Mouse (Mus musculus) heart, embryonic 16.5 days (tissue): Measurements from ENCODE around the gene Gpr84. TPM values are rescaled to one million over a fixed set of nuclear protein-coding genes. Genes with fewer than 3 reads are reported as not detected.

Source experiments
- ATAC-seq: fragments of 200-750 bp; cut with Nextera tagmentation; replicated peaks from 2 replicates; pipeline ENCODE4 v1.8.0; 2017; ENCODE audit warnings: moderate number of reproducible peaks; ENCODE audit not compliant: insufficient read depth, low FRiP score; ENCODE audit errors: extremely low read depth
- H3K27ac ChIP-seq: fragments of 300-500 bp; sonication (generic); 2 replicates; pipeline ENCODE4 v1.5.1; 2014; ENCODE audit warnings: mild to moderate bottlenecking, low read length, control low read depth, moderate library complexity
- H3K27me3 ChIP-seq: fragments of 300-500 bp; sonication (generic); 2 replicates; pipeline ENCODE4 v1.6.1; 2014; ENCODE audit warnings: low read length, mixed read lengths; ENCODE audit not compliant: control insufficient read depth, insufficient read depth
- H3K36me3 ChIP-seq: fragments of 300-500 bp; sonication (generic); 2 replicates; pipeline ENCODE4 v1.6.1; 2014; ENCODE audit not compliant: control insufficient read depth, insufficient read depth
- H3K4me1 ChIP-seq: fragments of 300-500 bp; sonication (generic); 2 replicates; pipeline ENCODE4 v1.6.1; 2014; ENCODE audit warnings: low read length, mixed read lengths; ENCODE audit not compliant: control insufficient read depth, insufficient read depth
- H3K4me2 ChIP-seq: fragments of 300-500 bp; sonication (generic); 2 replicates; pipeline ENCODE4 v1.6.1; 2014; ENCODE audit warnings: low read depth, mild to moderate bottlenecking, control low read depth, low read length
- H3K4me3 ChIP-seq: fragments of 300-500 bp; sonication (generic); 2 replicates; pipeline ENCODE4 v1.5.1; 2014; ENCODE audit warnings: mild to moderate bottlenecking, control low read depth, low read length
- H3K9ac ChIP-seq: fragments of 300-500 bp; sonication (generic); 2 replicates; pipeline ENCODE4 v1.6.1; 2014; ENCODE audit warnings: low read length, control low read depth
- H3K9me3 ChIP-seq: fragments of 300-500 bp; sonication (generic); replicated peaks from 2 replicates; pipeline ENCODE4 v1.6.1; 2016; ENCODE audit warnings: low read length; ENCODE audit not compliant: control insufficient read depth
- WGBS: fragments of 180-500 bp; shearing (Covaris S2); extraction: QIAGEN DNeasy Blood & Tissue Kit; methylation state at CpG from one replicate; pipeline ENCODE4 v1.1.7; 2014; 5-methylcytosine and 5-hydroxymethylcytosine counted together
- polyA plus RNA-seq: library from polyadenylated mRNA; unstranded; fragments of >200 nt; fragmentation: Nextera tagmentation; extraction: Ambion mirVana; gene quantifications from 2 replicates; pipeline ENCODE4 v1.2.1, GENCODE M21; 2015

Gene Gpr84
- polyA plus RNA-seq, 1 experiment from 2014 or later: not detected

- Histone ChIP-seq H3K36me3 (peaks cover 32% of the 10 kb centered on the region), H3K9ac (no peak overlapping the region), H3K27ac (no peak overlapping the region), H3K4me3 (no peak overlapping the region), H3K9me3 (no peaks in the 10 kb centered on the region), H3K27me3 (no peaks in the 10 kb centered on the region), H3K4me1 (peaks cover 8% of the 10 kb centered on the region), H3K4me2 (no peak overlapping the region)
- ATAC-seq: no peak
- WGBS: 90% methylated on average over 9 of the region's 9 CpGs
These were observed 19.6 kb downstream of the Gpr84 start for GRCm38 (mm10) chr15:103290843-103291242.

DNA sequence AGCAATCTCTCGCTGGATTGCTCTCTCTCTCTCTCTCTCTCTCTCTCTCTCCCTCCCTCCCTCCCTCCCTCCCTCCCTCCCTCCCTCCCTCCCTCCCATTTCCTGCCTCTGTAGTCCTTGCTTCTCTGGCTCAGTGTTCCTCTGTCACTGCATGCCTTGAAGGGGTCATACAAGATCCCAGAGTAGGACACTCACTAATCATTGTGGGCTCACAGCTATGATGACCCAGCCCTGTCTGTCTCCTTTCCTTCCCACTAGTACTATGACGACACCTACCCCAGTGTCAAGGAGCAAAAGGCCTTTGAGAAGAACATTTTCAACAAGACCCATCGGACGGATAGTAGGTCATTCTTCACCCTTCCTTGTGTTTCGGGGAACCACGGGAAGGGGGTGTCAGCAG is 20.0 kb downstream of the Gpr84 start:
- Histone ChIP-seq H3K9ac (no peak overlapping the region), H3K4me1 (peaks cover 12% of the 10 kb centered on the region), H3K27ac (no peak overlapping the region), H3K9me3 (no peaks in the 10 kb centered on the region), H3K4me3 (no peak overlapping the region), H3K4me2 (no peak overlapping the region), H3K36me3 (peaks cover 32% of the 10 kb centered on the region), H3K27me3 (no peaks in the 10 kb centered on the region)
- WGBS: 68% methylated on average over 6 of the region's 6 CpGs
- no peak for ATAC-seq

DNA sequence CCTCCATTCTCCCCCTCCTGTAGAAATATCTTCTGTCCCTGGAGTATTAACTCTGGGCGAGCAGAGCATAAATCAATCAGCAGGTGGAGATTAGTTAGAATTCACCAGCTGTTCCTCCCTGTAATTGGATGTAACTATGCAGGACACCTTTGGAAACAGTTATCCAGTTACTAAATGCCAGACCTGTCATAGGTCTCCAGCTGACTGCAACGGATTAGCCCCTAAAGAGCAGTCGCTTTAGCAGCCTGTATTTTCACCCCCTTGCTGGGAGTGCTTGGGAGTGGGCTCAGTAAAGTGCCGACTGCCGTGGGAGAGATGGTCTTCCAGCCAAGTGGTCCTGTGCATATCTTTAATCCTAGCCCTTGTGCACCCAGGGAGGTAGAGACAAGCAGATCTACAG is 20.8 kb downstream of the Gpr84 start:
- peaks cover 30% of the 10 kb centered on the region for H3K36me3 ChIP-seq
- H3K4me1 ChIP-seq: peaks cover 20% of the 10 kb centered on the region
- H3K9me3 ChIP-seq: no peaks in the 10 kb centered on the region
- H3K27me3 ChIP-seq: no peaks in the 10 kb centered on the region
- no peak overlapping the region for H3K4me2 ChIP-seq
- H3K9ac ChIP-seq: no peak overlapping the region
- no peak for ATAC-seq
- no peak overlapping the region for H3K4me3 ChIP-seq
- H3K27ac ChIP-seq: no peak overlapping the region
- 43% methylated on average over 5 of the region's 5 CpGs for WGBS

DNA sequence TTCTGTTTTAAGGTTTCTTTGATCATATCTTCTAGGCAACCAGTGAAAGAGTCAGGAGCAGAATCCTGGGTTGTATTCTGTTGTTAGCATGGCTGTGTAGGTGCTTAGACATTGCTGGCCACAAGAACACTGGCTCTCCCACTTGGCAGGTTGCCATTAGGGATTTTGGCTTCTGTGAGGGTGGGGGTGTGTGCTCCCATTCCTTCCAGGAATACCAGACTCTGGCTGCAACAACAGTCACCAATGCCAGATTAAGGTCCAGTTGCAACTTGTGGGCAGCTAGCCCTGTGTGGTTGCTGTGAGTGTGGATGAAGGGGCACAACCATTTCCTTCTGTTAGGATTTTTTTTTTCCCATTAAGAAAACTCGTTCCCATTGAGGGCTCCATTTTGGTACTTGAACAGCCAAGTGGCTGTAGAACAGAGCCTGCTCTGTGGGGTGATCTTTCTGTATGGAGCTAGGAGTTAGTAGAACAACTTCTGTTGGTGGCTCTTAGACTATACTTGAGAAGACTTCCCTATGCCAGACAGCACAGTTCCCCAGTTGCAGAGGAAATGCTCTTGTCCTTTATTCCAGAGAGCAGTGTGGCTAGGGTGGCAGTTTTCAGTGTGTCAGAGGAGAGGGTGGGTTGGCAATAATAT is 24.5 kb downstream of the Gpr84 start:
- Histone ChIP-seq H3K27ac (peak overlapping the region; percentile 71), H3K27me3 (no peaks in the 10 kb centered on the region), H3K36me3 (peaks cover 5% of the 10 kb centered on the region), H3K9me3 (no peaks in the 10 kb centered on the region), H3K9ac (no peak overlapping the region), H3K4me3 (no peak overlapping the region), H3K4me2 (0 out of 2 replicates have a peak overlapping the region, but pooled peaks have one; percentile 10), H3K4me1 (peaks cover 21% of the 10 kb centered on the region)
- WGBS: 39% methylated on average over 1 of the region's 1 CpGs
- peak; percentile 46 for ATAC-seq

DNA sequence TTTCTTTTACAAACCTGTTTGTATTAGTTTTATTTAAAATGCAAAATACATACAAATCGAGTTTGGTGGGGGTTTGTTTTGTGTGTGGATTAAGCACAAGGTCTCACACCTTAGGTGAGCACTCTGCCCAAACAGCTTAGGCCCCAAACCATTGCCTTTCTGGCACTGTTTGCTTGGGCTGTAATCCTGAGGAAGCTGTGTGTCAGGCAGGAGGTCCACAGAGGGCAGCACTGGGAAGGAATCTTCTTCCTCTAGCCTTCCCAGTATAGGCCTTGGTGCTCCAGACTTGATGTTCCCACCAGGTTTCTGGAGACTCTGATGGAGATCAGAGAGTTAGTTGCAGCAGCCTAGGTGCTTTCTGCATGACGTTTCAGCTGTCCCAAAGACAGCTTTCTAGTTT is 25.8 kb downstream of the Gpr84 start:
- Histone ChIP-seq H3K27me3 (no peaks in the 10 kb centered on the region), H3K4me2 (no peak overlapping the region), H3K9me3 (no peaks in the 10 kb centered on the region), H3K9ac (no peak overlapping the region), H3K27ac (peak overlapping the region; percentile 71), H3K4me1 (peaks cover 18% of the 10 kb centered on the region), H3K4me3 (no peak overlapping the region), H3K36me3 (no peaks in the 10 kb centered on the region)
- WGBS: 16% methylated on average over 2 of the region's 2 CpGs
- no peak for ATAC-seq

GRCm38 (mm10) chr15:103284066-103284465 is 26.3 kb downstream of the Gpr84 start:
- Histone ChIP-seq H3K4me1 (peaks cover 18% of the 10 kb centered on the region), H3K36me3 (no peaks in the 10 kb centered on the region), H3K4me2 (no peak overlapping the region), H3K27me3 (no peaks in the 10 kb centered on the region), H3K4me3 (no peak overlapping the region), H3K9me3 (no peaks in the 10 kb centered on the region), H3K9ac (no peak overlapping the region), H3K27ac (no peak overlapping the region)
- 73% methylated on average over 3 of the region's 3 CpGs for WGBS
- no peak for ATAC-seq

- Histone ChIP-seq H3K27me3 (no peaks in the 10 kb centered on the region), H3K9ac (no peak overlapping the region), H3K4me1 (peaks cover 18% of the 10 kb centered on the region), H3K4me2 (no peak overlapping the region), H3K9me3 (no peaks in the 10 kb centered on the region), H3K27ac (no peak overlapping the region), H3K36me3 (no peaks in the 10 kb centered on the region), H3K4me3 (no peak overlapping the region)
- ATAC-seq: no peak
- whole genome bisulfite sequencing: 91% methylated on average over 3 of the region's 3 CpGs
These were observed 28.8 kb downstream of the Gpr84 start for GRCm38 (mm10) chr15:103281465-103282205.

- ATAC-seq: no peak
- 60% methylated on average over 3 of the region's 3 CpGs for WGBS
- Histone ChIP-seq H3K27ac (no peak overlapping the region), H3K4me3 (no peak overlapping the region), H3K36me3 (no peaks in the 10 kb centered on the region), H3K4me1 (peaks cover 14% of the 10 kb centered on the region), H3K9ac (no peak overlapping the region), H3K4me2 (no peak overlapping the region), H3K27me3 (no peaks in the 10 kb centered on the region), H3K9me3 (no peaks in the 10 kb centered on the region)
These were observed 29.5 kb downstream of the Gpr84 start for GRCm38 (mm10) chr15:103280817-103281464.

GRCm38 (mm10) chr15:103279750-103280149 is 30.7 kb downstream of the Gpr84 start:
- peaks cover 2% of the 10 kb centered on the region; the same call in 1 of the 2 replicates for H3K4me1 ChIP-seq
- H3K27ac ChIP-seq: no peak overlapping the region
- no peaks in the 10 kb centered on the region for H3K27me3 ChIP-seq
- no peaks in the 10 kb centered on the region for H3K36me3 ChIP-seq
- WGBS: 68% methylated on average over 3 of the region's 3 CpGs
- H3K4me3 ChIP-seq: no peak overlapping the region
- no peak overlapping the region for H3K4me2 ChIP-seq
- H3K9me3 ChIP-seq: no peaks in the 10 kb centered on the region
- no peak for ATAC-seq
- no peak overlapping the region for H3K9ac ChIP-seq
